Mouse (Mus musculus) cortical plate, adult 2 months (tissue): ENCODE results near the gene Pde10a.

Experiments
- CTCF ChIP-seq: fragments of 200-500 bp; IDR thresholded peaks from 2 replicates; pipeline ENCODE4 v1.5.1; 2011; ENCODE audit warnings: mild to moderate bottlenecking, control low read depth, low read length; ENCODE audit not compliant: insufficient read depth; ENCODE audit errors: extremely low read depth
- POLR2A ChIP-seq: fragments of 200-500 bp; IDR thresholded peaks from 2 replicates; pipeline ENCODE4 v1.6.1; 2011; ENCODE audit warnings: mild to moderate bottlenecking, low read length, control low read depth; ENCODE audit not compliant: insufficient read depth; ENCODE audit errors: extremely low read depth

GRCm38 (mm10) chr17:8775571-8776161, 250.5 kb downstream of the Pde10a start:
- TF ChIP-seq POLR2A (no peak), CTCF (no peak)
